Mouse (Mus musculus) intestine, embryonic 15.5 days (tissue): Measurements from ENCODE around the gene Ccnyl1. TPM values are rescaled to one million over a fixed set of nuclear protein-coding genes. Genes with fewer than 3 reads are reported as not detected.

Experiments used
- ATAC-seq: fragments of 200-750 bp; cut with Nextera tagmentation; 2 replicates; pipeline ENCODE4 v1.8.0; 2017; ENCODE audit warnings: moderate TSS enrichment, moderate library complexity
- H3K27ac ChIP-seq: fragments of 300-500 bp; sonication (generic); 2 replicates; pipeline ENCODE4 v1.5.1; 2015; ENCODE audit warnings: mild to moderate bottlenecking, inconsistent platforms
- H3K27me3 ChIP-seq: fragments of 300-500 bp; sonication (generic); replicated peaks from 2 replicates; pipeline ENCODE4 v1.6.1; 2015; ENCODE audit warnings: inconsistent platforms
- H3K36me3 ChIP-seq: fragments of 300-500 bp; sonication (generic); 2 replicates; pipeline ENCODE4 v1.6.1; 2015; ENCODE audit warnings: inconsistent platforms
- H3K4me1 ChIP-seq: fragments of 300-500 bp; sonication (generic); replicated peaks from 2 replicates; pipeline ENCODE4 v1.6.1; 2015; ENCODE audit warnings: inconsistent platforms
- H3K4me2 ChIP-seq: fragments of 300-500 bp; sonication (generic); replicated peaks from 2 replicates; pipeline ENCODE4 v1.6.1; 2015; ENCODE audit warnings: mild to moderate bottlenecking, inconsistent platforms
- H3K4me3 ChIP-seq: fragments of 300-500 bp; sonication (generic); replicated peaks from 2 replicates; pipeline ENCODE4 v1.5.1; 2015; ENCODE audit warnings: inconsistent platforms
- H3K9ac ChIP-seq: fragments of 300-500 bp; sonication (generic); 2 replicates; pipeline ENCODE4 v1.6.1; 2015; ENCODE audit warnings: inconsistent platforms
- H3K9me3 ChIP-seq: fragments of 300-500 bp; sonication (generic); 2 replicates; pipeline ENCODE4 v1.6.1; 2016; ENCODE audit warnings: inconsistent platforms
- WGBS: fragments of 180-500 bp; shearing (Covaris S2); methylation state at CpG from one replicate; pipeline ENCODE4 v1.1.7; 2015; 5-methylcytosine and 5-hydroxymethylcytosine counted together
- polyA plus RNA-seq: library from polyadenylated mRNA; unstranded; fragments of >200 nt; fragmentation: Nextera tagmentation; extraction: Ambion mirVana; gene quantifications from 2 replicates; pipeline ENCODE4 v1.2.1, GENCODE M21; 2015

Gene Ccnyl1
- polyA plus RNA-seq, 1 experiment from 2014 or later, result 4.3 TPM

GRCm38 (mm10) chr1:64709891-64710290 is 19.6 kb downstream of the Ccnyl1 start:
- ATAC-seq, result no peak
- Histone ChIP-seq H3K4me2 (no peak overlapping the region), H3K4me3 (no peak overlapping the region), H3K27ac (no peak overlapping the region), H3K9me3 (no peaks in the 10 kb centered on the region), H3K4me1 (no peaks in the 10 kb centered on the region), H3K27me3 (no peaks in the 10 kb centered on the region), H3K9ac (no peak overlapping the region), H3K36me3 (no peaks in the 10 kb centered on the region; the same call in 1 of the 2 replicates)
- WGBS, result 21% methylated on average over 2 of the region's 2 CpGs

GRCm38 (mm10) chr1:64712006-64712760 is 21.9 kb downstream of the Ccnyl1 start:
- H3K27me3 ChIP-seq, result no peaks in the 10 kb centered on the region
- no peak overlapping the region for H3K9ac ChIP-seq
- H3K4me1 ChIP-seq, result no peaks in the 10 kb centered on the region; the same call in 1 of the 2 replicates
- H3K4me3 ChIP-seq, result no peak overlapping the region
- ATAC-seq, result no peak
- no peaks in the 10 kb centered on the region; the same call in 1 of the 2 replicates for H3K36me3 ChIP-seq
- H3K27ac ChIP-seq, result no peak overlapping the region
- whole genome bisulfite sequencing, result 75% methylated on average over 14 of the region's 14 CpGs
- no peak overlapping the region for H3K4me2 ChIP-seq
- H3K9me3 ChIP-seq, result no peaks in the 10 kb centered on the region

GRCm38 (mm10) chr1:64715458-64715857 is 25.2 kb downstream of the Ccnyl1 start:
- no peaks in the 10 kb centered on the region; the same call in 1 of the 2 replicates for H3K36me3 ChIP-seq
- no peak overlapping the region for H3K4me3 ChIP-seq
- no peak overlapping the region for H3K27ac ChIP-seq
- no peaks in the 10 kb centered on the region for H3K9me3 ChIP-seq
- 72% methylated on average over 2 of the region's 2 CpGs for WGBS
- H3K9ac ChIP-seq, result no peak overlapping the region
- H3K27me3 ChIP-seq, result no peaks in the 10 kb centered on the region
- ATAC-seq, result peak; percentile 83
- no peaks in the 10 kb centered on the region; the same call in 1 of the 2 replicates for H3K4me1 ChIP-seq
- no peak overlapping the region for H3K4me2 ChIP-seq

- WGBS, result 76% methylated on average over 7 of the region's 7 CpGs
- no peak overlapping the region for H3K4me3 ChIP-seq
- H3K9ac ChIP-seq, result no peak overlapping the region
- ATAC-seq, result no peak
- no peak overlapping the region for H3K4me2 ChIP-seq
- no peaks in the 10 kb centered on the region for H3K27me3 ChIP-seq
- no peaks in the 10 kb centered on the region for H3K9me3 ChIP-seq
- no peaks in the 10 kb centered on the region; the same call in 1 of the 2 replicates for H3K4me1 ChIP-seq
- H3K36me3 ChIP-seq, result no peaks in the 10 kb centered on the region; the same call in 1 of the 2 replicates
- no peak overlapping the region for H3K27ac ChIP-seq
Measured at GRCm38 (mm10) chr1:64716589-64717304, 26.5 kb downstream of the Ccnyl1 start.

- H3K9me3 ChIP-seq, result no peaks in the 10 kb centered on the region
- peak; percentile 80 for ATAC-seq
- no peak overlapping the region for H3K4me2 ChIP-seq
- no peak overlapping the region for H3K27ac ChIP-seq
- no peaks in the 10 kb centered on the region; the same call in 1 of the 2 replicates for H3K36me3 ChIP-seq
- H3K9ac ChIP-seq, result no peak overlapping the region
- H3K4me3 ChIP-seq, result no peak overlapping the region
- H3K4me1 ChIP-seq, result no peaks in the 10 kb centered on the region; the same call in 1 of the 2 replicates
- no peaks in the 10 kb centered on the region for H3K27me3 ChIP-seq
Measured at GRCm38 (mm10) chr1:64717504-64717903, 27.2 kb downstream of the Ccnyl1 start.

GRCm38 (mm10) chr1:64721034-64721587 is 30.9 kb downstream of the Ccnyl1 start:
- no peak overlapping the region for H3K27ac ChIP-seq
- 57% methylated on average over 10 of the region's 10 CpGs for WGBS
- H3K36me3 ChIP-seq, result no peaks in the 10 kb centered on the region
- H3K9me3 ChIP-seq, result no peaks in the 10 kb centered on the region
- ATAC-seq, result no peak
- H3K9ac ChIP-seq, result no peak overlapping the region
- no peak overlapping the region for H3K4me2 ChIP-seq
- no peaks in the 10 kb centered on the region for H3K4me1 ChIP-seq
- H3K27me3 ChIP-seq, result no peaks in the 10 kb centered on the region
- H3K4me3 ChIP-seq, result no peak overlapping the region

- Histone ChIP-seq H3K9ac (no peak overlapping the region), H3K36me3 (0 out of 2 replicates have a peak, but pooled peaks cover 2% of the 10 kb centered on the region), H3K4me3 (no peak overlapping the region), H3K4me1 (peaks cover 18% of the 10 kb centered on the region; the same call in 1 of the 2 replicates), H3K27me3 (no peaks in the 10 kb centered on the region), H3K9me3 (no peaks in the 10 kb centered on the region), H3K4me2 (no peak overlapping the region), H3K27ac (no peak overlapping the region)
- 73% methylated on average over 4 of the region's 4 CpGs for WGBS
- ATAC-seq, result no peak
Measured at GRCm38 (mm10) chr1:64730046-64730445, 39.8 kb downstream of the Ccnyl1 start.

GRCm38 (mm10) chr1:64731341-64732020 is 41.2 kb downstream of the Ccnyl1 start:
- Histone ChIP-seq H3K9ac (no peak overlapping the region), H3K4me2 (peak overlapping the region; percentile 38; the same call in 1 of the 2 replicates), H3K4me3 (no peak overlapping the region)

GRCm38 (mm10) chr1:64732161-64732560 is 41.9 kb downstream of the Ccnyl1 start:
- 0 out of 2 replicates have a peak, but pooled peaks cover 2% of the 10 kb centered on the region for H3K36me3 ChIP-seq
- peak overlapping the region; percentile 95 for H3K4me2 ChIP-seq

More at GRCm38 (mm10) chr1:64731341-64732020, 41.2 kb downstream of the Ccnyl1 start:
- WGBS, result 69% methylated on average over 16 of the region's 16 CpGs
- H3K9me3 ChIP-seq, result no peaks in the 10 kb centered on the region
- H3K27ac ChIP-seq, result no peak overlapping the region
- no peak for ATAC-seq
- H3K27me3 ChIP-seq, result 0 out of 2 replicates have a peak, but pooled peaks cover 3% of the 10 kb centered on the region
- 0 out of 2 replicates have a peak, but pooled peaks cover 2% of the 10 kb centered on the region for H3K36me3 ChIP-seq
- peaks cover 24% of the 10 kb centered on the region; the same call in 1 of the 2 replicates for H3K4me1 ChIP-seq

GRCm38 (mm10) chr1:64732637-64733200 is 42.5 kb downstream of the Ccnyl1 start:
- Histone ChIP-seq H3K4me1 (peaks cover 24% of the 10 kb centered on the region; the same call in 1 of the 2 replicates), H3K4me3 (peak overlapping the region; percentile 78), H3K9ac (no peak overlapping the region), H3K27ac (no peak overlapping the region), H3K4me2 (peak overlapping the region; percentile 95), H3K27me3 (0 out of 2 replicates have a peak, but pooled peaks cover 3% of the 10 kb centered on the region), H3K36me3 (0 out of 2 replicates have a peak, but pooled peaks cover 2% of the 10 kb centered on the region), H3K9me3 (no peaks in the 10 kb centered on the region)
- WGBS, result 50% methylated on average over 7 of the region's 7 CpGs
- ATAC-seq, result no peak

More at GRCm38 (mm10) chr1:64732161-64732560, 41.9 kb downstream of the Ccnyl1 start:
- Histone ChIP-seq H3K9me3 (no peaks in the 10 kb centered on the region), H3K4me1 (peaks cover 24% of the 10 kb centered on the region; the same call in 1 of the 2 replicates), H3K4me3 (no peak overlapping the region), H3K27me3 (0 out of 2 replicates have a peak, but pooled peaks cover 3% of the 10 kb centered on the region), H3K9ac (no peak overlapping the region), H3K27ac (no peak overlapping the region)
- 49% methylated on average over 10 of the region's 10 CpGs for WGBS
- no peak for ATAC-seq
